7 mouse cellular contexts compared by ENCODE assay signal in the genomic region with DNA sequence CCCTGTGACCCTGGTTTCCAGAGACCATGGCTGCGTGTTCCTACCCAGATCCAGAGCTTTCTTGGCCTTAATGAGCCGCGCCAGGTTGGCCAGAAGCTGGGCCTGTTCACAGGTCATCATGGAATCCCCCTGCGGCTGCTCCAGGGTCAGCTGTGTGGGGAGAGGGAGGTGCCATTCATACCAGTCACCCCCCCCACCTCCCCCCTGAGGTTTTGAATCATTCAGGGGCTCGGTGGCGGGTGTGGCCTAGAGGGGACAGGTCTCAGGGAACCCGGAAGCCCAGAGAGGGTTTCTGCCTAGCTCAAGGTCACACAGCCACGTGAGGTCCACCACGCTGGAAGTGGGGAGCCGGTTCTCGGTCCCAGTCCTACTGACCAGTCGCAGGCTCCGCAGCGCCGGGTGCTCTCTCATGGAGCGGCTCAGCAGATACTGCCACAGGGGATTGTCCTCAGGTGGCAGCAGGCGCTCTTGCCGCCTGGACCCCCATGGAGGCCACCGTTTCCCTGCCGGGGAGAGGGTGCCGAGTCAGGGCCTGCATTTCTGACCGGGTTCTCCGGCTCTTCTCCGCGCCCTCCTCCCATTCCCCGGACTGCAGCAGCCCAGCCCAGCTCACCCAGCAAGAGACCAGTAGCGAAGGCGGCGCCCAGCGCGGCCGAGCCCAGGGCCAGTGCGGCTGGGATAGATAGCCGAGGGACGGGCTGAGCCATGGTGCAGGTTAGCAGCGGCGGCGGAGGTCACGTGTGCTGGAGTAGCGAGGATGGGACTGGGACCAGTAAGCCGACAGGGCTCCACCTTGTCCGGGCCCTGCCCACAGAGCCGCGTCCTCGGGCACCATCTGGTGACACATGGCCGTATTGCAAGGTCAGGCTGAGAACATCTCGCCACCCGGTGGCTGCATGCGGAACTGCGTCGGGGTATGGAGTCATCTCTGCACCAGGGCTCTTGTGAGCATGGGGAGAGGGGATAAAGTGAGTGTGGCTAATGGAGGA. TPM values are rescaled to one million over a fixed set of nuclear protein-coding genes. Genes with fewer than 3 reads are reported as not detected.
DNase-seq lines count a peak whose midpoint lies in the region; ATAC-seq lines count a peak whose summit lies in the region.

A gene (minus strand): TSS at position 812 of the 989 bp plus-strand sequence.

- peaks cover 6% of the 10 kb centered on the region; the same call in 1 of the 2 replicates for H3K36me3 ChIP-seq in embryonic facial prominence, embryonic 11.5 days (replicated peaks; ENCODE audit: control insufficient read depth, insufficient read depth, low read depth, low read length)
- peaks cover 6% of the 10 kb centered on the region for H3K36me3 ChIP-seq in limb, embryonic 11.5 days (ENCODE audit: control insufficient read depth, insufficient read depth, low read length)
- peaks cover 31% of the 10 kb centered on the region for H3K36me3 ChIP-seq in midbrain, embryonic 14.5 days (ENCODE audit: control insufficient read depth, insufficient read depth, low read length)

- peak within 1 kb of the TSS; percentile 52 for H3K27ac ChIP-seq in embryonic facial prominence, embryonic 11.5 days (replicated peaks; ENCODE audit: low read depth, low read length)
- no peak within 1 kb of the TSS for H3K27ac ChIP-seq in limb, embryonic 11.5 days (replicated peaks; ENCODE audit: low read depth, low read length)
- H3K27ac ChIP-seq in midbrain, embryonic 14.5 days (replicated peaks; ENCODE audit: low read depth, low read length), result peak within 1 kb of the TSS; percentile 66; the same call in 1 of the 2 replicates

- under 1% methylated on average over 49 of the region's 51 CpGs for WGBS in embryonic facial prominence, embryonic 11.5 days
- WGBS in limb, embryonic 11.5 days, result under 1% methylated on average over 51 of the region's 51 CpGs
- under 1% methylated on average over 51 of the region's 51 CpGs for WGBS in midbrain, embryonic 14.5 days

- peak; percentile 83 for ATAC-seq in embryonic facial prominence, embryonic 11.5 days (replicated peaks; ENCODE audit: insufficient number of reproducible peaks, low FRiP score, low TSS enrichment, low read depth)
- ATAC-seq in limb, embryonic 11.5 days (ENCODE audit: insufficient number of reproducible peaks, low FRiP score, low TSS enrichment, low read depth), result peak; percentile 82
- ATAC-seq in midbrain, embryonic 14.5 days (ENCODE audit: low FRiP score, low TSS enrichment), result peak; percentile 90

- peak within 1 kb of the TSS; percentile 69 for H3K9ac ChIP-seq in embryonic facial prominence, embryonic 11.5 days (replicated peaks; ENCODE audit: low read length)
- peak within 1 kb of the TSS; percentile 65 for H3K9ac ChIP-seq in limb, embryonic 11.5 days (ENCODE audit: low read length)
- peak within 1 kb of the TSS; percentile 81 for H3K9ac ChIP-seq in midbrain, embryonic 14.5 days (replicated peaks; ENCODE audit: low read length)

- peak within 1 kb of the TSS; percentile 99 for H3K4me2 ChIP-seq in embryonic facial prominence, embryonic 11.5 days (ENCODE audit: low read depth, low read length)
- H3K4me2 ChIP-seq in limb, embryonic 11.5 days (ENCODE audit: low read depth, severe bottlenecking), result peak within 1 kb of the TSS; percentile 99
- peak within 1 kb of the TSS; percentile 99 for H3K4me2 ChIP-seq in midbrain, embryonic 14.5 days (ENCODE audit: low read length)

- peaks cover 2% of the 10 kb centered on the region for H3K4me1 ChIP-seq in embryonic facial prominence, embryonic 11.5 days (ENCODE audit: control insufficient read depth, insufficient read depth, low read length)
- H3K4me1 ChIP-seq in limb, embryonic 11.5 days (ENCODE audit: control insufficient read depth, insufficient read depth, low read length), result peaks cover 24% of the 10 kb centered on the region
- H3K4me1 ChIP-seq in midbrain, embryonic 14.5 days (ENCODE audit: control insufficient read depth, insufficient read depth, low read length), result peaks cover 9% of the 10 kb centered on the region; the same call in 1 of the 2 replicates

- H3K27me3 ChIP-seq in embryonic facial prominence, embryonic 11.5 days (ENCODE audit: control insufficient read depth, insufficient read depth, low read length), result no peaks in the 10 kb centered on the region
- no peaks in the 10 kb centered on the region for H3K27me3 ChIP-seq in limb, embryonic 11.5 days (ENCODE audit: control insufficient read depth, insufficient read depth, low read length)
- H3K27me3 ChIP-seq in midbrain, embryonic 14.5 days (ENCODE audit: control insufficient read depth, insufficient read depth, low read length), result no peaks in the 10 kb centered on the region

- peak within 1 kb of the TSS; percentile 61 for H3K4me3 ChIP-seq in embryonic facial prominence, embryonic 11.5 days (ENCODE audit: low read depth, low read length)
- peak within 1 kb of the TSS; percentile 63 for H3K4me3 ChIP-seq in limb, embryonic 11.5 days (ENCODE audit: low read depth, low read length)
- peak within 1 kb of the TSS; percentile 61 for H3K4me3 ChIP-seq in midbrain, embryonic 14.5 days (replicated peaks; ENCODE audit: low read depth, low read length)

- H3K9me3 ChIP-seq in embryonic facial prominence, embryonic 11.5 days (replicated peaks; ENCODE audit: control insufficient read depth, low read length), result no peaks in the 10 kb centered on the region
- no peaks in the 10 kb centered on the region for H3K9me3 ChIP-seq in limb, embryonic 11.5 days (ENCODE audit: control insufficient read depth, low read length)
- H3K9me3 ChIP-seq in midbrain, embryonic 14.5 days (ENCODE audit: control insufficient read depth, low read length), result no peaks in the 10 kb centered on the region

- peak; percentile 96 for DNase-seq in adrenal gland, postnatal 14 days
- peak; percentile 95 for DNase-seq in embryonic facial prominence, embryonic 11.5 days (ENCODE audit: low spot score)
- DNase-seq in heart, adult 11 months, result peak; percentile 99
- DNase-seq in kidney, adult 18-20 months, result peak; percentile 96
- DNase-seq in limb, embryonic 11.5 days (ENCODE audit: low spot score), result peak; percentile 99
- peak; percentile 96 for DNase-seq in midbrain, embryonic 14.5 days
- DNase-seq in spleen, adult 18-20 months, result peak; percentile 85 to 94

RNA-seq across cellular contexts. Expression of the gene that starts here (rescaled TPM):
- total RNA-seq in adrenal gland, postnatal 14 days (2021), result 36.2 and 38.0 TPM in 2 replicates
- polyA plus RNA-seq in embryonic facial prominence, embryonic 11.5 days (2014; fragmentation: Nextera tagmentation; extraction: Ambion mirVana), result 15.5 and 17.6 TPM in 2 replicates
- 14.3 and 18.7 TPM in 2 replicates for polyA plus RNA-seq in limb, embryonic 11.5 days (2014; fragmentation: Nextera tagmentation; extraction: Ambion mirVana)
- 38.8 and 55.7 TPM in 2 replicates for polyA plus RNA-seq in midbrain, embryonic 14.5 days (2014; fragmentation: Nextera tagmentation; extraction: Ambion mirVana)
